8 mouse cellular contexts compared by ENCODE assay signal in genomic region chr2:158113591-158114257, GRCm38 (mm10). TPM values are rescaled to one million over a fixed set of nuclear protein-coding genes. Genes with fewer than 3 reads are reported as not detected.
DNase-seq lines count a peak whose midpoint lies in the region; ATAC-seq lines count a peak whose summit lies in the region.

No protein-coding gene starts in this region.

- H3K4me2 ChIP-seq in kidney, embryonic 15.5 days: peak overlapping the region; percentile 47

- DNase-seq in spleen, postnatal 10 days (ENCODE audit: low spot score in 2 of 2): peak; percentile 35 to 49
- DNase-seq in spleen, postnatal 14 days (ENCODE audit: low spot score in 2 of 2): no peak
- peak; percentile 99 for DNase-seq in heart, adult 11 months
- peak; percentile 87 for DNase-seq in lung, postnatal 25 days (ENCODE audit: low spot score)
- no peak for DNase-seq in left cerebral cortex, adult 18-20 months (ENCODE audit: low spot score in 2 of 2)
- no peak for DNase-seq in thymus, postnatal 10 days (ENCODE audit: low spot score in 2 of 2)

- 0 out of 2 replicates have a peak overlapping the region, but pooled peaks have one; percentile 8 for H3K4me3 ChIP-seq in kidney, embryonic 15.5 days (replicated peaks)

- peak; percentile 75 for ATAC-seq in kidney, embryonic 15.5 days (replicated peaks; ENCODE audit: low FRiP score)
- no peak for ATAC-seq in inflammation-experienced regulatory T-cells, adult 6 months

- H3K36me3 ChIP-seq in kidney, embryonic 15.5 days: peaks cover 5% of the 10 kb centered on the region; the same call in 1 of the 2 replicates

- no peaks in the 10 kb centered on the region for H3K9me3 ChIP-seq in kidney, embryonic 15.5 days (replicated peaks)

- peaks cover 52% of the 10 kb centered on the region for H3K4me1 ChIP-seq in kidney, embryonic 15.5 days

- peak overlapping the region; percentile 23; the same call in 1 of the 2 replicates for H3K9ac ChIP-seq in kidney, embryonic 15.5 days

- peak overlapping the region; percentile 93 for H3K27ac ChIP-seq in kidney, embryonic 15.5 days

- H3K27me3 ChIP-seq in kidney, embryonic 15.5 days: no peaks in the 10 kb centered on the region

- 23% methylated on average over 9 of the region's 9 CpGs for WGBS in kidney, embryonic 15.5 days

RNA-seq across cellular contexts. Expression of gene Tgm2, which starts 32.5 kb away (rescaled TPM):
- polyA plus RNA-seq in kidney, embryonic 15.5 days (2015; fragmentation: Nextera tagmentation; extraction: Ambion mirVana): 30.4 and 39.7 TPM in 2 replicates
- 10 to 100 TPM; 10.7 to 10.8 TPM for total RNA-seq in left cerebral cortex, adult 18-20 months (2021)
- 1 to 10 TPM; 1.2 to 2.6 (median 2.1) TPM for polyA plus RNA-seq in inflammation-experienced regulatory T-cells, adult 6 months (2017; shearing (Covaris generic))

Comparison
In these comparisons a context has a peak if more than half of its experiments do, and no peak if none do; other contexts are left out.
1. DNase-seq: peak in spleen, postnatal 10 days (2 of 2), heart, adult 11 months (single experiment) and lung, postnatal 25 days (single experiment); none in spleen, postnatal 14 days (0 of 2), left cerebral cortex, adult 18-20 months (0 of 2) and thymus, postnatal 10 days (0 of 2).